Mouse (Mus musculus) cerebellum, adult 18-20 months (tissue): ENCODE data around the gene Mif4gd.

Experiments used
- DNase-seq, 2 experiments: peaks; one replicate each; pipeline ENCODE4 v3.0.0; 2021

Mif4gd gene

DNA sequence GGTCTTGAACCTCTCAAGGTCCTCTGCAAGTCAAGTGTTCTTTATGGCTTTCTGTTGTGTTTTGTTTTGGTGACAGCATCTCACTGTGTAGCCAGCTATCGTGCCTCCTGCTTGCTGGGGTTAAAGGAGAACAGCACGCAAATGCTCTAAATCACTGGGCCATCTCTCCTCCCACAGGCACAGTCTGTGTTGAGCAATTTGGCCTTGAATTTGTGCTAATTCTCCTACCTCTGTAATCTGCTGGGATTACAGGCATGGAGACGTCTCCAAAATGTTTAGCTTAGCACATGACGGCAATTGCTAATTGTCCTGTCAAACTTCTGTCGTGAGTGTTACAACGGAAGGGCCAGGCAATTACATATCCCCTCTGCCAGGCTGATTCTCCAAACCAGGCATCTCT is 1.6 kb downstream of the Mif4gd start:
- DNase-seq, result no peak

DNA sequence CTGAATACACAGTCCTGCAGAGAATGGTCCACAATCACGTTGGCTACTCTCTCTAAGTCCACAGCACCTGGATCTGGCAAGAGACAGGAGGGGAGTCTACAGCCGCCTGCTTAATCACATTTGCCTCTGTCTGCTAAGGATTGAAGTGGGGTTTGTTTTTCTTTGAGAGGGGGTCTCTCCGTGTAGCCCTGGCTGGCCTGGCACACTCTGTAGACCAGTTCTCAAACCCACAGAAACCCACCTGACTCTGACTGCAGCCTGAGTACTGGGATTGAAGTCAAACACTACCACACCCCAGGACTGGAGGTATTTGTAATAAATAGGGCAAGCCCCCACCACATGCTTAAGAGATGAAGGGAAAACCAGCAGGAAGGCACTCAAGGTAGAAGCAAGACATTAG is 3.2 kb downstream of the Mif4gd start:
- no peak for DNase-seq

DNA sequence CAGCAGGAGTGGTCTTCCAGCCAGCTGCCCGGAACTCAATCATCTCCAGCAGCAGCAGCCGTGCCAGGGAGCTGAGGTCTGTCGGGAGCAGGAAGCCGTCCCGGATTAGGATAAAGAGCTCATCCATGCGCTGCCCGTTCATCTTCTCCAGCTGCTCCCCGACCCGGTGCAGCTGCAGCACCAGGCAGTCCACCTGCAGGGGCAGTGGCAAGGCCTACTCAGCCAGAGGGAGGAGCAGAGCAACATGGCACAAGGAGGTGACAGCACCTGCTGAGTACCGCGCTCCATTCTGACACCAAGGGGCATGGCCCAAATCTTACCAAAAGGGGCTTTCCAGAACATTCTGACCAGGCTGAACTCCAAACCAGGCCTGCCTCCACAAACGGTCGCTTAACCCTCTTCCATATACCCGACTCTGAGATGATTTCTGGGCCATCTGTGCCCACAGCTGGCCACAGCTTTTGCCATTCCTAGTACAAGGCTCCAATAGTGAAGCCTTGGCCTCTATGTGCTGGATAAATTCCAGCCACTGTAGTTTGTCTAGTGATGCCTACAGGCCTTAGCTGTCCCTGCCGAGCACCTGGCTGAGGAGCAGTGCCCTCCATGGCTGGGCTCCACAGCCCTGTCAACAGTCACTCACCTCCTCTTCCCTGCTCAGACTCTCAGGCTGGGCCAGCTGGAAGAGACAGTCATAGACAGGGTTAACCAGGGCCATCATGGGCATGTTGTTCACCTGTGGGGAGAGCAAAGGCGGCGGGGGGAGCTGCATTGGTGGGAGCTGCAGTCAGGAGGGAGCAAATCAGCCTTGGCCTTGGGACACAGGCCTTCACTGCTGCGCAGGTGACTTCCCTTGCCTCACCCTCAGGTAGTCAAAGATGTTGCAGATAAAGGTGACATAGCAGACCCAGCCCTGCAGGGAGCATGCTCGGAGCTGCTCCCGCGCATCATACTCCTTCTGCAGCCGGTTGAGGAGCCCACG is 4.1 kb downstream of the Mif4gd start:
- DNase-seq, result no peak

DNA sequence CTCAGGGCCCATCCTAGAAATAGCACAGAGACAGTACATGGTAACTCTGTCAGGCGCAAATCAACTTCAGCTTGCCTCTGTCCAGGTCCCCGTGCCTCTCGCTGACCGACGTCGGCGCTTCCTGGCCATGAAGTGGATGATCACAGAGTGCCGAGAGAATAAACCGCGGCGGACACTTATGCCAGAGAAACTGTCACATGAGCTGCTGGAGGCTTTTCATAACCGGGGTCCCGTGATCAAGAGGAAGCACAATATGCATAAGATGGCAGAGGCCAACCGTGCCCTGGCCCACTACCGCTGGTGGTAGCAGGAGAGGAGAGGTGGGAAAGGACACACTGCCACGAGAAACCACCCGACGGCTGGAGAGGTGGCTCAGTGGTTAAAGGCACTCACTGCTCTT is 6.0 kb downstream of the Mif4gd start:
- DNase-seq, result no peak

DNA sequence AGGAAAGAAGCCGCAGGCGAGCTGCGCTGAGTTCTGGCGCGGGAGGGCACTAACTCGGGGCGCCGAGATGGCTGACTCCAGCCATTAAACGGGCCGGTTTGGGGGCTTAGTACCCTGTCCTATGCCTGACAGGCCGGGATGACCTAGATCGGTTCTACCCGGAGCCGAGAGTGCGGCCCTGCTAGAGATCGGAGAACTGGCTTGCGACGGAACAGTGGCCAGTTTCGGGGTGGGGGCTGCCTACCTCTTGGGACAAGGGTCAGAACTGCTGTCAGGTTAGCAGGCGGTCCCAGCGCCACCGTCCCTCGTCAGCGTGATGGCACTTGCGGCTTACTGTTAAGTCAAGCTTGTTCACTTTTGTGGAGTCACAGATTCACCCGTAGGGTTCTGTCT is 8.5 kb downstream of the Mif4gd start:
- DNase-seq, result no peak

DNA sequence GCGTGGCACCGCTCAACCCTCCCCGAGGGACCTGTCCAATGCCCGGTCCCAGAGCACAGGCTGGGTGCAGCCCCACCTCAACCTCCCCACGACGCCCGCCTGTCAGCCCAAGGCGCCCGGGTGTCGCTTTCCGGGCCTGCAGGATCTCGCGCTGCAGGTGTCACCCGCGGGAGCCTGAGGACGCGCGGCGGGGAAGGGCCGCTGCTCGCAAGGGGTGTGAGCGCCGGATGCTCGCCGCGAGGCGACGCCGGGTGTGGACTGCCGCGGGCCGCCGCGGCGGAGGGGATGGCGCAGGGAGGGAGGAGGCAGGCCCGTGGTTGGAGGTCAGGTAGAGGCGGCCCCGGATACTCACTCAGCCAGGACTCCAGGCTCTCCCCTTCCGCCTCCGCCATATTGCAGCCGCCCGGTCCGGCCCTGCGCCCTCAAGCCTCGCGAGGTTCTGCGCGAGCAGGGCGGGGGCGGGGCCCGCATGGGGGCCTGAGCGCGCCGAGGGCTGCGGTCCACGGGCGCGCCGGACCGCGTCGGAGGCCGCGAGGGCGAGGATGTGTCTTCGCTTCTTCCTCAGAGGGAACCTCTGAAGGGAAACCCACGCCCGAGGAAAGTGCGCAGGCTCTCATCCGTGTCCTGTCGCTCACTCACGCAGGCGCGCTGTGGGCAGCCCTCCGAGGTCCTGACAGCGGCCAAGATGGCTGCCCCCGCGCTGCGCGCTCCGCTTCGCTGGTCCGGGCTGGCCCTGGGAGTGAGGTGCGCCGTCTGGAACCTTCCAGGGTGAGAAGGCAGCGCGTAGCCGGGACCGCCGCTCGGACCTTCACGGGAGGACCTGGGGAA is 9.1 kb downstream of the Mif4gd start, which contains the start of the genes Mrps7 and Gga3:
Mrps7 (plus strand) TSS at position 450 of the 828 bp plus-strand sequence.
Gga3 (minus strand) TSS at position 576 of the 828 bp plus-strand sequence.
- peak; percentile 87 to 94 for DNase-seq

DNA sequence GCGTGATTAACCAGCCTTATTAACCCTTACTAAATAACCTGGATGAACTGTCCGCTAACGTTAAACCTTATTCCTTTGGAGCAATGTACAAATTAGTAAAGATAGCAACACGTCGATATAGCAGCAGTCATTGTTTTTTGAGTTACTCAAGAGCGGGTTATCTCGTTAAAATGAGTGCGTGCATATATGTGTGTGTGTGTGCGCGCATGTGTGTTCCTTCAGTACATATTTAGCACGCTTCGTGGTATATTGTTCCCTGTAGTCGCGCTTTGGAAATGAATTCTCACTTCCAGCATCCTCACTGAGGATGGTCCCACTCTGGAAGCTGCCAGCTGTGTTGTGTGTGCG is 9.7 kb downstream of the Mif4gd start:
- DNase-seq, result no peak

DNA sequence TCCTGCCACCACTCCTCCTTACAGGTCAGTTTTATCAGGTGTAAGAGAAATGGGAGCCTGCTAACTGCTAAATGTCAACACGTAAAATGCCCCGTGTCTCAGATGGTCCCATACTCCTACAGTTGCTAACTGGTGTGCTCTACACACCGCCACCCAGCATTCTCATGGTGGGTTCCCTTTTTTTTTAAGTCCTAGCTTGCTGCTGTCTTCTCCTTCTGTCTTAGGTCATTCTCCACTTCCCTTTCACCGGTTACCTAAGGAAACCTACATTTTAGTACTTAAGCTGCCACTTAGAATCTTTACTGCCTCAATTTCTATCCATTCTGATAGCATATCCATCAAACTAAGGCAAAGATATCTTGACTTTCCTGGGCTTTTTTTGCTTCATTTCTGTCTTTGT is 11.6 kb downstream of the Mif4gd start:
- no peak for DNase-seq

DNA sequence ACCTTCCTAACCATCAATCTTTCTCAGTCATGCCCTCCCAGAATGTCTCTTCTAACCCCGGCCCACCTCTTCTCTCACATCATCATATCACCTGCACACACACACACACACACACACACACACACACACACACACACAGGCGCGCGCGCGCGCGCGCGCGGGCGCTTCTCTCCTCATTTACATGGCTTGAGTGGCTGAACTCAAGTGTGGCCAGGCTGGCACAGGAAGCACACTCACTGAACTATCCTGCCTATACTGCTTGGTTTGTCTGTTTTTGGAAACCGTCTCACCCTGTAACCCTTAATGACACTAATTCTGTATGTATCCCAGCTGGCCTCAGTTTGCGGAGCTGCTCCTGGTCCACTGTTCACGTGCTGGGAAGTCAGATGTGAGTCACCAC is 12.0 kb downstream of the Mif4gd start:
- no peak for DNase-seq

DNA sequence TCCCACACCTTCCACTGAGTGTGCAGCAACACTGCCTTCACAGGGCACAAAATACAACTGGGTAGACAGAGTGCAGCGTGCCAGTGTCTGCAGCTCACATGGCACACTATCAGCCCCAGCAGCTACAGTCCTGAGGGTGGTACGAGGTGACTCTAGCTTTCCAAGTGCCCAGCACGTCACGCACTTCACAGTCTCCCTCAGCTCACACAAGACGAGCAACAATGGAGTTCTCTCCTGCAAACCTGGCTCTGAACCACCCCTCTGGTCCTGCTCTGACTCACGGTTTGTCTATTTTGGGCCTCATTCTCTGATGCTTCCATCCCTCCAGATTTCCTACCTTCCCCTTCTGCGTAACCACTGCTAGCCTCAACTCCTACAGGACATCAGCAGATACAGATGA is 13.0 kb downstream of the Mif4gd start:
- no peak for DNase-seq

DNA sequence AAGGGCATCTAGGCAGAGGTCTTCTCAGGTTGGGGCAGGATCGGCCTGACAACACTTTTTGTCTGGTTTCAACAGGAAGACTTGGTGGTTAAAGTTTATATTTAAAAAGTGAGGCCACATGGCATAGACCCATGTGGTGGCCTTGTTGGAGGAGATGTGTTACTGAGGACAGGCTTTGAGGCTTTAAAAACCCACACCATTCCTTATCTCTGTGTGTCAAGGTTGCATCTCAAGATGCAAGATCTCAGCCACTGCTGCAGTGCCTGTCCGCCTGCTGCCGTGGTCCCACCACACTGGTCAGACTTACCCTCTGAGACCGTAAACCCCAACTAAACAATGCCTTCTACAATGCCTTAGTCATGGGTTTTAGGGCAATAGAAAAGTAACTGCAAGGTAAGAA is 14.5 kb downstream of the Mif4gd start:
- DNase-seq, result no peak

DNA sequence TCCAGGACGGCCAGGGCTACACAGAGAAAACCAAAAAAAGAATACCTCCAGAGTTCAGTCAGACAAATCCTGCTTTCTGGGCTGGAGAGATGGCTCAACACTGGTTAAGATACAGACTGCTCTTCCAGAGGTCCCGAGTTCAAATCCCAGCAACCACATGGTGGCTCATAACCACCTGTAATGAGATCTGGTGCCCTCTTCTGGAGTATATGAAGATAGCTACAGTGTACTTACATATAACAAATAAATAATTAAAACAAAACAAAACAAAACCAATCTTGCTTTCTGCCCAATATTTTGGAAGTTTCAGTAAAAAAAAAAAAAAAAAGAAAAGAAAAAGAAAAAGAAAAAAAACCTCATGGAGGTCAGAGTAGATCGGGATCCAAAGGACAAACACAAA is 17.6 kb downstream of the Mif4gd start:
- DNase-seq, result no peak

DNA sequence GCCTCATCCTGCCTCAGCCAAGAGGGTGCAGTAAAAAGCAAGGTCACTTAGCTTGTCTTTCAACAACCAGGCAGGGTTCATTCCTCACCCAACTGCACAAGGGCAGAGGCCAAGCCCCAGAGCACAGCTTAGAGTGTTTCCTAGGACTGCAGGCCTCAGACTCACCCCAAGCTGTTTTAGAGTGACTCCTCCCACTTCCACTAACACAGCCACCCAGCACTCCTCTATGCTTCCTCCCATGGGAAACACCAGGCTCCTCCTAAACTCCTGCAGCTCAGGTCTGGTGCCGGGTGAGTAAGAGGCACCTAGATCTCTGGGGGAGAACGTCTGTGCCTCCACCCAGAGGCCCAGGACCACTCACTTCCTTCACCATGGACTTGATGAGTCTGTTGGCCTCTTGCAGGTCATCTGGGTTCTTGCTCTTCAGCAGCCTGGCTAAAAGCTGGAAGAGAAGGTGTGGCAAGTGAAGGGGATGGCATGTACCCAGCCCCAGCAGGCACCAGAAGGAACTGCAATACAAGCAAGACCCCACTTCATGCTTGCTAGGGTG is 22.2 kb downstream of the Mif4gd start:
- no peak for DNase-seq

DNA sequence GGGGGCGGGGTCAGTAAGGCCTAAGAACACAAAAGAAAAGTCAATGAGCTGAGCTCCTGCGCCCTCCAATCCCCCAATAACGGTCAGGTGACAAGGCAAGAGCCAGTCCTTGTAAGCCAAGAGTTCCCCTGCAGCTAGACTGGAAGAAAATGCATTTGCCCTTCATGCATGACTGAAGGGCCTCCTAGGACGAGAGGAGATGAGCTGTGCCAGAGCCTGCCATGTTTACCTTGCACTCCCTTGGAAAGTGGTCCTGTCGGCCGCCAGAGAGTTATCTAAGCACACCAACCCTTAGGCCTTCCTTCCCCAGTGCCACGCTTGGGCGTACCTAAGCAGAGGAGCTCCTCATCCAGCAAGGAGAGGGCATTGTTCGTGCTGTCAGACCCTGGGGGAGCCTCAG is 24.8 kb downstream of the Mif4gd start:
- DNase-seq, result no peak

DNA sequence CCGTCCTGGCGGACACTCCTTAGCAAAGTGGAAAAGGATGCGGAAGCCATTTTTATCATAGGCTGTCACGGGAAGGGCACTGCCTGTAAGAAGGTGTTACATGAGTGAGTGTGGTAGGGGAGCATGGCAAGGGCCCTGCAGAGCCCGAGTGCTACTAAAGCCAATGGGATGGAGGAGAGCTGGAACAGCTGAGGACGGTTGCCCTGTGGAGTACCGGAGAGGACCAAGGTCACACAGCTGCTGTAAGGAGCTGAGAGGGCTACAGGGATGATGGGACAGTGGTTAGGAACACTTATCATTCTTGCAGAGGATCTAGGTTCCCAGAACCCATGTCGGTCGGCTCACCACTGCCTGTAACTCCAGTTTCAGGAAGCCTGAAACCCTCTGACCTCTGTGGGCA is 26.4 kb downstream of the Mif4gd start:
- no peak for DNase-seq

DNA sequence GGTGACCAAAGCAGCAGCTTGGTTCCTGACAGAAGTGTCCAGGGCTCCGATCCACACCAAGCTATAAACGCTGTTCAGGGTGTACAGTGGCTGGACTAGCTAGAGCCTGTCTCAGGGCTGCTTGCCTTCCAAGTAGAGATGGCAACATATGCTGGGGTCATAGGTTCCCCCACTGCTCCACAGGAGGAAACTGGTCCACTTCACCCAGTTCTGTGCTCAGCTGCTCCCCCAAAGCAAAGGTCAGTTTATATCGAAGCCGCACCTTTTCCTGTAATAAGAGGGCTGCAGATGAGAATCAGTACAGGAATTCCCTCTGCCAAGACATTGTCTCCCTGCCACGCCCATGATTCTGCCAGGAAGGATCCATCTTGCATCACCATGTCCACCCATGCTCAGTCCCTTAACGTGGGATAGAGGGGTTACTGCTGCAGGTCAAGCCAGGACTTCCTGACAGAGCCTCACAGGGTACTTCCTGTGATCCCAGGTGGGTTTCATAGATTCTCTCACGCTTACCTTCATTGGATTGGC is 27.1 kb downstream of the Mif4gd start:
- DNase-seq, result no peak

DNA sequence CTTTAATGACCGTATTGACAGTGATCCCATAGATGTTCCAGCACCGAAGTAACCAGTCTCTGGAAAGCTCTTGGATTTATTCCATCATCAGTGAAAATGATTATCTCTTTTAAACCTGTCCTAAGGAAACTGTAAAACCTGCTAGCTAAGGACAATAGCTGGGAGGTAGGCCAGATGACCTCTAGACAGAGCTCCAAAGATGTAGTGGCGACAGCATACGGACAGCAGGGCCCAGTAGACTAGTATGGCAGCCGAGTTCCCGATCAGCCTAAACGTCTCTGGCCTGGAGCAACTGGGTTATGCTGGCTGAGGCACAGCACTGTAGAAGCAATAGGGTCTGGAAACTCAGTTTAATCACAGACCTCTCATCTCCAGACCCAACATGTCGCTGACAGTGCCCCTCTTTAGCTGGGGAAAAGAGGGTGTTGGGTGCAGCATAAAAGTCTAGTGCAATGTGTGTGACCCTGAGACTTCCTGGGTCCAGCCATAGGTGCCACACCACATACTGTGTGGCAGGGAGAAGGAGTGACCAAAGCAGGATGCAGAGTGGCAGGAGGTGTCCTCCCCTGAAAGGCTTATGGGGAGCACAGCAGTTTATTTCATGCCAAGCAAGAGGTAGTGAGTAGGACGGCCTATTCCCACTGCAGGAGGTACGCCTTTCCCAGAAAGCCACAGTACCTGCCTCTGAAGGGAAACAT is 28.2 kb downstream of the Mif4gd start:
- DNase-seq, result no peak

DNA sequence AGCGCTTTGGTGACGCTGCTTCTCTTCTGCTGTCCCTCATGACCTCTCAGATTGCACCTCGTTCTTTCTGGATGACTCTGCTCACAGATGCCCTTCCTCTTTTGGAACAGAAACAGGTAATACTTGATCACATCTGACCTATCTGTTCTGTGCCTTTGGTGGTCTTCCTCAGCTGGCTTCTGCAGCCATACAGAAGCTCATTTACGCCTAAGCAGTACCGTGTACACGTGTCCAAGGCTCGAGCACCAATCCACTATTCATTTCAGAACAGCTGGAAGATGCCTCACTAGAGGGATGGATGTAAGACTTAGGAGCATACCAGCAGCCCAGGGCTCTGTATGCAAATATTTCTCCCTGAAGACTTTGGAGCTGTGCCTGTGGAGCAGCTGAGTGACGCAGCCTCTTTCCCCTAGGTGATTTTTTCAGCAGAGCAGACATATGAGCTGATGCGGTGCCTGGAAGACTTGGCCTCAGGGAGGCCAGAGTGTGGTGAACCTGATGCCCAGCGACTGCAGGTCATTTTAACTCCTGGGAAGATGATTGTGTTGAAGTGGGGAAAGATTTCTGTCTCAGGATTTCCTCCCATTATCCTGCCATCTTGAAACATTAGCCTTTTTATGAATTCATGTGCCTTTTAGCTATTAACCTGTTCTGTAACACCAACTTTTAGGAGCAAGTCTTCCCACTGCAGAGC is 29.7 kb downstream of the Mif4gd start:
- no peak for DNase-seq

DNA sequence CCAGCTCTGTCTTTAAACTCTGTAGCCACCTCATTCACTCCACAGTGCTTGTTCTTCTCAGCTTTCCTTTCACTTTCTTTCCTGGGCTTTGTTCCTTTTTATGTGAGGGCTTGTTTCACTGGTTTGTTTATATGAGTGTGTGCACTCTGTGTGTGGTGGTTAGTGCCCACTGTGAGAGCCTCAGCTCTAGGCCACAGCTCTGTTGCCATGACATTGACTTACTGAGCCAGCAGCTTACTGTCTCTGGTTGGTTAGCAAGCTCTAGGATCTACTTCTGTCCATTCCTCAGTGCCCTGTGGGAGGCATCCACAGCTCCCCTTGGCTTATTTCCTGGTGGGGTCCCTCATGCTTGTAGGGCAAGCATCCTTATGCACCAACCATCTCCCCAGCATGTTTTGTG is 33.7 kb downstream of the Mif4gd start:
- no peak for DNase-seq

DNA sequence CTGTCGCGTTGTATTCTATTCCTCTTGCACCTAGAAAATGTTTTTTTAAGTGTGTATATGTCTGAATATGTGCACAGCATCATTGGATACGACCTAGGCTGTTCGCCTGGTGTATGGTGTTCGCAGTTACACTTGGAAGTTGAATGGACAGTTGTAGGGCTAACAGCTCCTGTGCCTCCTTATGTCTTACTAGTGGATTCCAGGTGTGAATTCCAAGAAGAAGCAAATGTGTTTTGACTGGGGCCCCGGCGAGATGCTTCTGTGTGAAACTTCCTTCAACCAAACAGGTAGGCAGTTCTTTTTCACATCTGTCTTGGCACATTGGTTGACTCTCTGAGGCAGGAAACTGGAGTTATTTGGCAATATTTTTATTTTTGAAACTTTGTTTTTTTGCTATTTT is 47.8 kb downstream of the Mif4gd start:
- DNase-seq, result no peak

DNA sequence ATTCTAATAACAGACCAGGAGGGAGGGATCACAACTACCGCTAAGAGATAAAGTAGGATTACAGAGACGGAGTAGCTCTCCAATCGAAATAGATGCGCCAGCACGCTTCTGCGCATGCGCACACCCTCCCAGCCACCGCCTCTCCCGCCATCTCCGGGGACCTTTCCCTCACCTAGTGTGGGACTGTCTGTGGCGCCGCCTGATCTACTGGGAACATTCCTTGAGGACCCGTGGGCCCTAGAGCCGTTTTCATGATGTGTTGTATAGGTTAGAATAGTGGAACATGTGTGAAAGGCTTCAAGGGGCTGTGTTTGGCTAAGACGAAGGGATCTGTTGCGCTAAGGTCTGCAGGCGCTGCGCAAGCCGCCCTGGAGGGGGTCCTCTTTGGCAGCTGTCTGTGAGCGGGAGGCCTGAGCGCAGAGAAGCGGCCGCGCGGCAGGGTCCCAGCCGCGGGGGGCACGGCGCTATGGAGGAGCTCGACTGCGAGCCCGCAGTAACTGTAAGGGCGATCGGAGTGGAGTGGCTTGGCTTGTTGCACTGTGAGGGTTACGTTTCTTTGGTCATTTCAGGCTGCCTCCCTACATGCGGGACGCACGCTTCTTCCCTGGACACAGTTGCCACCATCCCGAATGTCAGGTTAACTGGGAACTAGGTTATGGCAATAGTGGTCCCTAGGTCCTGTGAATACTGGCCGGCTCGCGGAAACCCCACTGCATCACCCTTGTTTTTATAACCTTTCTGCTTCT is 48.5 kb downstream of the Mif4gd start, which contains the start of gene Nup85:
Nup85 (plus strand) TSS at position 371 of the 746 bp plus-strand sequence.
- peak; percentile 96 to 98 for DNase-seq
